Mouse (Mus musculus) intestine, embryonic 15.5 days (tissue): ENCODE data around the gene Fam173b. TPM values are rescaled to one million over a fixed set of nuclear protein-coding genes. Genes with fewer than 3 reads are reported as not detected.
"Not testable (repeated sequence)": the region's sequence is repeated elsewhere in the genome, so short reads cannot be mapped to it uniquely, and the experiment has no call there.

Experiments used
- ATAC-seq: fragments of 200-750 bp; cut with Nextera tagmentation; 2 replicates; pipeline ENCODE4 v1.8.0; 2017; ENCODE audit warnings: moderate TSS enrichment, moderate library complexity
- H3K27ac ChIP-seq: fragments of 300-500 bp; sonication (generic); 2 replicates; pipeline ENCODE4 v1.5.1; 2015; ENCODE audit warnings: mild to moderate bottlenecking, inconsistent platforms
- H3K27me3 ChIP-seq: fragments of 300-500 bp; sonication (generic); replicated peaks from 2 replicates; pipeline ENCODE4 v1.6.1; 2015; ENCODE audit warnings: inconsistent platforms
- H3K36me3 ChIP-seq: fragments of 300-500 bp; sonication (generic); 2 replicates; pipeline ENCODE4 v1.6.1; 2015; ENCODE audit warnings: inconsistent platforms
- H3K4me1 ChIP-seq: fragments of 300-500 bp; sonication (generic); replicated peaks from 2 replicates; pipeline ENCODE4 v1.6.1; 2015; ENCODE audit warnings: inconsistent platforms
- H3K4me2 ChIP-seq: fragments of 300-500 bp; sonication (generic); replicated peaks from 2 replicates; pipeline ENCODE4 v1.6.1; 2015; ENCODE audit warnings: mild to moderate bottlenecking, inconsistent platforms
- H3K4me3 ChIP-seq: fragments of 300-500 bp; sonication (generic); replicated peaks from 2 replicates; pipeline ENCODE4 v1.5.1; 2015; ENCODE audit warnings: inconsistent platforms
- H3K9ac ChIP-seq: fragments of 300-500 bp; sonication (generic); 2 replicates; pipeline ENCODE4 v1.6.1; 2015; ENCODE audit warnings: inconsistent platforms
- H3K9me3 ChIP-seq: fragments of 300-500 bp; sonication (generic); 2 replicates; pipeline ENCODE4 v1.6.1; 2016; ENCODE audit warnings: inconsistent platforms
- WGBS: fragments of 180-500 bp; shearing (Covaris S2); methylation state at CpG from one replicate; pipeline ENCODE4 v1.1.7; 2015; 5-methylcytosine and 5-hydroxymethylcytosine counted together
- polyA plus RNA-seq: library from polyadenylated mRNA; unstranded; fragments of >200 nt; fragmentation: Nextera tagmentation; extraction: Ambion mirVana; gene quantifications from 2 replicates; pipeline ENCODE4 v1.2.1, GENCODE M21; 2015

The Fam173b gene
- polyA plus RNA-seq, 1 experiment from 2014 or later, result 15.2 TPM

- 92% methylated on average over 8 of the region's 8 CpGs for WGBS
- Histone ChIP-seq H3K36me3 (no peaks in the 10 kb centered on the region), H3K4me1 (peaks cover 9% of the 10 kb centered on the region), H3K4me3 (no peak overlapping the region), H3K9me3 (no peaks in the 10 kb centered on the region), H3K27me3 (no peaks in the 10 kb centered on the region), H3K9ac (no peak overlapping the region), H3K4me2 (no peak overlapping the region), H3K27ac (no peak overlapping the region)
- no peak for ATAC-seq
Observed at GRCm38 (mm10) chr15:31570959-31571358, 30.7 kb upstream of the Fam173b start.

- H3K27me3 ChIP-seq, result no peaks in the 10 kb centered on the region
- 84% methylated on average over 16 of the region's 16 CpGs for WGBS
- no peak overlapping the region for H3K4me2 ChIP-seq
- H3K36me3 ChIP-seq, result no peaks in the 10 kb centered on the region
- H3K9ac ChIP-seq, result no peak overlapping the region
- ATAC-seq, result no peak
- H3K4me1 ChIP-seq, result peaks cover 9% of the 10 kb centered on the region
- no peak overlapping the region for H3K27ac ChIP-seq
- no peak overlapping the region for H3K4me3 ChIP-seq
- H3K9me3 ChIP-seq, result no peaks in the 10 kb centered on the region
Observed at GRCm38 (mm10) chr15:31571906-31572722, 29.5 kb upstream of the Fam173b start.

GRCm38 (mm10) chr15:31573287-31573686, 28.4 kb upstream of the Fam173b start:
- no peak for ATAC-seq
- no peaks in the 10 kb centered on the region for H3K9me3 ChIP-seq
- no peak overlapping the region for H3K27ac ChIP-seq
- H3K27me3 ChIP-seq, result no peaks in the 10 kb centered on the region
- H3K4me3 ChIP-seq, result no peak overlapping the region
- WGBS, result 81% methylated on average over 4 of the region's 4 CpGs
- H3K4me1 ChIP-seq, result peaks cover 9% of the 10 kb centered on the region
- no peak overlapping the region for H3K9ac ChIP-seq
- no peak overlapping the region for H3K4me2 ChIP-seq
- no peaks in the 10 kb centered on the region for H3K36me3 ChIP-seq

- no peaks in the 10 kb centered on the region for H3K9me3 ChIP-seq
- no peak overlapping the region for H3K9ac ChIP-seq
- H3K27ac ChIP-seq, result no peak overlapping the region
- H3K27me3 ChIP-seq, result no peaks in the 10 kb centered on the region
- no peak for ATAC-seq
- no peak overlapping the region for H3K4me3 ChIP-seq
- H3K36me3 ChIP-seq, result no peaks in the 10 kb centered on the region
- H3K4me2 ChIP-seq, result no peak overlapping the region
- H3K4me1 ChIP-seq, result peaks cover 6% of the 10 kb centered on the region
Observed at GRCm38 (mm10) chr15:31573692-31574091, 28.0 kb upstream of the Fam173b start.

- H3K27ac ChIP-seq, result no peak overlapping the region
- 76% methylated on average over 5 of the region's 5 CpGs for WGBS
- no peak overlapping the region for H3K9ac ChIP-seq
- H3K36me3 ChIP-seq, result no peaks in the 10 kb centered on the region
- ATAC-seq, result no peak
- no peak overlapping the region for H3K4me3 ChIP-seq
- H3K4me1 ChIP-seq, result no peaks in the 10 kb centered on the region
- no peaks in the 10 kb centered on the region for H3K27me3 ChIP-seq
- no peak overlapping the region for H3K4me2 ChIP-seq
- H3K9me3 ChIP-seq, result no peaks in the 10 kb centered on the region
Observed at GRCm38 (mm10) chr15:31576076-31576475, 25.6 kb upstream of the Fam173b start.

GRCm38 (mm10) chr15:31581086-31581485, 20.6 kb upstream of the Fam173b start:
- not testable (repeated sequence) for H3K4me2 ChIP-seq, H3K9ac ChIP-seq, H3K27me3 ChIP-seq, H3K4me3 ChIP-seq, H3K36me3 ChIP-seq, H3K9me3 ChIP-seq, H3K4me1 ChIP-seq, ATAC-seq, H3K27ac ChIP-seq
- 81% methylated on average over 2 of the region's 2 CpGs for WGBS

GRCm38 (mm10) chr15:31583304-31584085, 18.2 kb upstream of the Fam173b start:
- no peak overlapping the region for H3K4me3 ChIP-seq
- ATAC-seq, result no peak
- H3K4me1 ChIP-seq, result no peaks in the 10 kb centered on the region
- WGBS, result 85% methylated on average over 13 of the region's 13 CpGs
- no peak overlapping the region for H3K27ac ChIP-seq
- H3K27me3 ChIP-seq, result no peaks in the 10 kb centered on the region
- H3K9me3 ChIP-seq, result no peaks in the 10 kb centered on the region
- no peak overlapping the region for H3K4me2 ChIP-seq
- H3K36me3 ChIP-seq, result no peaks in the 10 kb centered on the region
- H3K9ac ChIP-seq, result no peak overlapping the region

GRCm38 (mm10) chr15:31585238-31585637, 16.4 kb upstream of the Fam173b start:
- Histone ChIP-seq H3K4me3 (no peak overlapping the region), H3K27me3 (no peaks in the 10 kb centered on the region), H3K9ac (no peak overlapping the region), H3K27ac (no peak overlapping the region), H3K4me1 (no peaks in the 10 kb centered on the region), H3K9me3 (no peaks in the 10 kb centered on the region), H3K36me3 (peaks cover 10% of the 10 kb centered on the region; the same call in 1 of the 2 replicates), H3K4me2 (no peak overlapping the region)
- ATAC-seq, result no peak
- WGBS, result 86% methylated on average over 7 of the region's 7 CpGs

- Histone ChIP-seq H3K36me3 (peaks cover 18% of the 10 kb centered on the region; the same call in 1 of the 2 replicates), H3K9ac (no peak overlapping the region), H3K9me3 (no peaks in the 10 kb centered on the region), H3K4me3 (no peak overlapping the region), H3K27ac (no peak overlapping the region), H3K4me2 (no peak overlapping the region), H3K27me3 (no peaks in the 10 kb centered on the region), H3K4me1 (no peaks in the 10 kb centered on the region)
- no peak for ATAC-seq
- 77% methylated on average over 5 of the region's 5 CpGs for WGBS
Observed at GRCm38 (mm10) chr15:31586088-31586487, 15.6 kb upstream of the Fam173b start.

GRCm38 (mm10) chr15:31586519-31586918, 15.1 kb upstream of the Fam173b start:
- Histone ChIP-seq H3K36me3 (peaks cover 19% of the 10 kb centered on the region; the same call in 1 of the 2 replicates), H3K9me3 (no peaks in the 10 kb centered on the region), H3K4me1 (no peaks in the 10 kb centered on the region), H3K9ac (no peak overlapping the region), H3K4me2 (no peak overlapping the region), H3K27ac (no peak overlapping the region), H3K4me3 (no peak overlapping the region), H3K27me3 (no peaks in the 10 kb centered on the region)
- WGBS, result 9% methylated on average over 4 of the region's 4 CpGs
- peak; percentile 55 for ATAC-seq

GRCm38 (mm10) chr15:31587789-31588188, 13.9 kb upstream of the Fam173b start:
- no peak overlapping the region for H3K27ac ChIP-seq
- H3K9me3 ChIP-seq, result no peaks in the 10 kb centered on the region
- H3K4me3 ChIP-seq, result no peak overlapping the region
- H3K27me3 ChIP-seq, result no peaks in the 10 kb centered on the region
- H3K36me3 ChIP-seq, result peaks cover 32% of the 10 kb centered on the region
- no peak overlapping the region for H3K4me2 ChIP-seq
- 58% methylated on average over 2 of the region's 2 CpGs for WGBS
- no peak overlapping the region for H3K9ac ChIP-seq
- no peaks in the 10 kb centered on the region for H3K4me1 ChIP-seq
- ATAC-seq, result no peak

- Histone ChIP-seq H3K4me1 (no peaks in the 10 kb centered on the region), H3K27ac (no peak overlapping the region), H3K36me3 (peaks cover 45% of the 10 kb centered on the region), H3K9me3 (no peaks in the 10 kb centered on the region), H3K4me3 (no peak overlapping the region), H3K27me3 (no peaks in the 10 kb centered on the region), H3K9ac (no peak overlapping the region), H3K4me2 (no peak overlapping the region)
- 52% methylated on average over 8 of the region's 8 CpGs for WGBS
- no peak; the same call in 1 of the 2 replicates for ATAC-seq
Observed at GRCm38 (mm10) chr15:31588989-31589640, 12.5 kb upstream of the Fam173b start.
